Mouse (Mus musculus) forebrain, embryonic 16.5 days (tissue): ENCODE data around the gene Gm7579. TPM values are rescaled to one million over a fixed set of nuclear protein-coding genes. Genes with fewer than 3 reads are reported as not detected.
"Not testable (repeated sequence)": the region's sequence is repeated elsewhere in the genome, so short reads cannot be mapped to it uniquely, and the experiment has no call there.

Experiments
- ATAC-seq: fragments of 200-750 bp; cut with Nextera tagmentation; 2 replicates; pipeline ENCODE4 v1.8.0; 2017; ENCODE audit warnings: mild to moderate bottlenecking, moderate library complexity
- H3K27ac ChIP-seq: fragments of 300-500 bp; sonication (generic); 2 replicates; pipeline ENCODE4 v1.5.1; 2014; ENCODE audit warnings: low read length, control low read depth
- H3K27me3 ChIP-seq: fragments of 300-500 bp; sonication (generic); replicated peaks from 2 replicates; pipeline ENCODE4 v1.6.1; 2014; ENCODE audit warnings: low read length; ENCODE audit not compliant: control insufficient read depth, insufficient read depth
- H3K36me3 ChIP-seq: fragments of 300-500 bp; sonication (generic); 2 replicates; pipeline ENCODE4 v1.6.1; 2014; ENCODE audit not compliant: control insufficient read depth, insufficient read depth
- H3K4me1 ChIP-seq: fragments of 300-500 bp; sonication (generic); replicated peaks from 2 replicates; pipeline ENCODE4 v1.6.1; 2014; ENCODE audit warnings: low read length; ENCODE audit not compliant: control insufficient read depth, insufficient read depth
- H3K4me2 ChIP-seq: fragments of 300-500 bp; sonication (generic); 2 replicates; pipeline ENCODE4 v1.6.1; 2014; ENCODE audit warnings: mild to moderate bottlenecking, low read length, control low read depth
- H3K4me3 ChIP-seq: fragments of 300-500 bp; sonication (generic); replicated peaks from 2 replicates; pipeline ENCODE4 v1.5.1; 2014; ENCODE audit warnings: mild to moderate bottlenecking, low read length, control low read depth
- H3K9ac ChIP-seq: fragments of 300-500 bp; sonication (generic); replicated peaks from 2 replicates; pipeline ENCODE4 v1.6.1; 2014; ENCODE audit warnings: low read depth, low read length, control low read depth
- H3K9me3 ChIP-seq: fragments of 300-500 bp; sonication (generic); 2 replicates; pipeline ENCODE4 v1.6.1; 2016; ENCODE audit warnings: low read length; ENCODE audit not compliant: control insufficient read depth
- WGBS: fragments of 180-500 bp; shearing (Covaris S2); extraction: QIAGEN DNeasy Blood & Tissue Kit; methylation state at CpG from one replicate; pipeline ENCODE4 v1.1.7; 2014; 5-methylcytosine and 5-hydroxymethylcytosine counted together
- polyA plus RNA-seq: library from polyadenylated mRNA; unstranded; fragments of >200 nt; fragmentation: Nextera tagmentation; extraction: Ambion mirVana; gene quantifications from 2 replicates; pipeline ENCODE4 v1.2.1, GENCODE M21; 2015

Gm7579 gene
- polyA plus RNA-seq, 1 experiment from 2014 or later: not detected

GRCm38 (mm10) chr7:142205488-142205887, 6.2 kb upstream of the Gm7579 start:
- ATAC-seq: no peak
- no peaks in the 10 kb centered on the region for H3K9me3 ChIP-seq

GRCm38 (mm10) chr7:142206891-142207290, 4.8 kb upstream of the Gm7579 start:
- not testable (repeated sequence) for H3K27ac ChIP-seq, ATAC-seq, H3K4me2 ChIP-seq, H3K36me3 ChIP-seq, H3K4me1 ChIP-seq, H3K4me3 ChIP-seq, H3K9ac ChIP-seq, H3K9me3 ChIP-seq, H3K27me3 ChIP-seq
- WGBS: 55% methylated on average over 5 of the region's 5 CpGs

More at GRCm38 (mm10) chr7:142205488-142205887, 6.2 kb upstream of the Gm7579 start:
- no peak overlapping the region for H3K4me2 ChIP-seq
- no peak overlapping the region for H3K27ac ChIP-seq
- H3K36me3 ChIP-seq: no peaks in the 10 kb centered on the region
- no peak overlapping the region for H3K4me3 ChIP-seq
- H3K4me1 ChIP-seq: no peaks in the 10 kb centered on the region
- H3K27me3 ChIP-seq: 0 out of 2 replicates have a peak, but pooled peaks cover 2% of the 10 kb centered on the region
- no peak overlapping the region for H3K9ac ChIP-seq

DNA sequence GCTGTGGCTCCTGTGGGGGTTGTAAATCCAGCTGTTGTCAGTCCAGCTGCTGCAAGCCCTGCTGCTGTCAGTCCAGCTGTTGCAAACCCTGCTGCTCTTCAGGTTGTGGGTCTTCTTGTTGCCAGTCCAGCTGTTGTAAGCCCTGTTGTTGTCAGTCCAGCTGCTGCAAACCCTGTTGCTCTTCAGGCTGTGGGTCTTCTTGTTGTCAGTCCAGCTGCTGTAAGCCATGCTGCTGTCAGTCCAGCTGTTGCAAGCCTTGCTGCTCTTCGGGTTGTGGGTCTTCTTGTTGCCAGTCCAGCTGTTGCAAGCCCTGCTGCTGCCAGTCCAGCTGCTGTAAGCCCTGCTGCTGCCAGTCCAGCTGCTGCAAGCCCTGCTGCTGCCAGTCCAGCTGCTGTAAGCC, 477 bp downstream of the Gm7579 start:
- not testable (repeated sequence) for H3K27me3 ChIP-seq, H3K36me3 ChIP-seq, H3K9me3 ChIP-seq, H3K27ac ChIP-seq, H3K4me2 ChIP-seq, ATAC-seq, H3K9ac ChIP-seq, H3K4me1 ChIP-seq, H3K4me3 ChIP-seq
- 41% methylated on average over 1 of the region's 1 CpGs for WGBS

GRCm38 (mm10) chr7:142224518-142224917, 12.9 kb downstream of the Gm7579 start:
- no peak for ATAC-seq
- Histone ChIP-seq H3K9ac (no peak overlapping the region), H3K9me3 (no peaks in the 10 kb centered on the region), H3K27me3 (no peaks in the 10 kb centered on the region), H3K4me2 (no peak overlapping the region), H3K36me3 (no peaks in the 10 kb centered on the region), H3K4me3 (no peak overlapping the region), H3K4me1 (no peaks in the 10 kb centered on the region), H3K27ac (no peak overlapping the region)
- 60% methylated on average over 2 of the region's 2 CpGs for WGBS

DNA sequence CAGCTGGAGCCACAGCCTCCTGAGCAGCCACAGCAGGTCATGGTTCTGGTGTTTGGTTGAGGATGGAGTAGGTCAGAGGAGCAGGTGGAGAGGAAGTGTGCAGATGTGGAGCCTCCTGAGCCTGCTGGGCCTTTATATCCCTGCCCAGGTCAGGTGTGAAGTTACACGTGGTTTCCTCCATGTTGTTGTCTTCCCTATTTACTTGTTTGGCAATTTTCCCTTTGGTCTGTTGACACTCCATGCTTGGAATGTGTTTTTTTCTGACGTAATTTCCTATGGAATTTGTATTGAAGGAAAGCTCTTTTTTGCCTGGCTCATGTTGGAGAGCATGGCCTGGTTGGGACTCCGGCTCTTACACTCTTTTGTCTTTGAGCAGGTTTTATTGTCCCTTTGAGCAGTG, 18.2 kb downstream of the Gm7579 start, which contains the start of gene Krtap5-5:
Krtap5-5 (minus strand) TSS at position 101 of the 400 bp plus-strand sequence.
- ATAC-seq, H3K4me2 ChIP-seq, H3K4me3 ChIP-seq, H3K9me3 ChIP-seq, H3K27me3 ChIP-seq, H3K9ac ChIP-seq, H3K27ac ChIP-seq, H3K4me1 ChIP-seq, H3K36me3 ChIP-seq: not testable (repeated sequence)
- 51% methylated on average over 3 of the region's 3 CpGs for WGBS

DNA sequence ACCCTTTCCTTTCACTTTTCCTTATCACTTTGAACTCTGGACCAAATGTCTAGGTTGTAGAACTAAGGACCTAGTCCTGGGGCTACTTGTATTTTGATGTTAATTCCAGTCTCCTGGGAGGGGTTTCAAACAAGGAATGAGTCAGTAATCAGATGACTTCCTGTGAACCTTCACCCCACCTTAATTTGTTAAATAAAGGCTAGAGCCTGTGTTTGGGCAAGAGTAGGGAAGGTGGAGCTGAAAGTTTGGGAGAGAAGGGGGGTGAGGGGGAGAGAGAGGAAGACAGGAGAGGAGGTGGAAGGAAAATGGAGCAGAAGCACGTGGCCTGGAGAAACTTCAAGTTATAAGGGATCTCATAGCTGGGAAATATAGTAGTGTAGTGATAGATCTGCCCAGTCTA, 19.9 kb downstream of the Gm7579 start:
- Histone ChIP-seq H3K27me3 (no peaks in the 10 kb centered on the region), H3K9ac (no peak overlapping the region), H3K9me3 (no peaks in the 10 kb centered on the region), H3K27ac (no peak overlapping the region), H3K4me2 (no peak overlapping the region), H3K36me3 (no peaks in the 10 kb centered on the region), H3K4me3 (no peak overlapping the region), H3K4me1 (no peaks in the 10 kb centered on the region)
- 29% methylated on average over 1 of the region's 1 CpGs for WGBS
- ATAC-seq: no peak

GRCm38 (mm10) chr7:142240978-142241377, 29.3 kb downstream of the Gm7579 start, which contains the start of gene Gm40460:
Gene Gm40460 (minus strand): TSS chr7:142241078.
- no peak within 1 kb of the TSS for H3K9ac ChIP-seq

GRCm38 (mm10) chr7:142249824-142250223, 38.2 kb downstream of the Gm7579 start:
- no peaks in the 10 kb centered on the region for H3K4me1 ChIP-seq
- H3K4me2 ChIP-seq: no peak overlapping the region
- no peak overlapping the region for H3K27ac ChIP-seq
- H3K9ac ChIP-seq: no peak overlapping the region
- H3K9me3 ChIP-seq: no peaks in the 10 kb centered on the region
- no peak overlapping the region for H3K4me3 ChIP-seq
- 0% methylated on average over 1 of the region's 1 CpGs for WGBS
- H3K36me3 ChIP-seq: no peaks in the 10 kb centered on the region
- H3K27me3 ChIP-seq: no peaks in the 10 kb centered on the region
- no peak for ATAC-seq

More at GRCm38 (mm10) chr7:142240978-142241377, 29.3 kb downstream of the Gm7579 start, which contains the start of gene Gm40460:
- Histone ChIP-seq H3K4me2 (no peak within 1 kb of the TSS), H3K27me3 (no peaks in the 10 kb centered on the region), H3K36me3 (no peaks in the 10 kb centered on the region), H3K4me1 (no peaks in the 10 kb centered on the region), H3K4me3 (no peak within 1 kb of the TSS), H3K27ac (no peak within 1 kb of the TSS), H3K9me3 (no peaks in the 10 kb centered on the region)
- no peak for ATAC-seq
- 49% methylated on average over 2 of the region's 2 CpGs for WGBS

- no peaks in the 10 kb centered on the region for H3K4me1 ChIP-seq
- H3K9ac ChIP-seq: no peak overlapping the region
- no peaks in the 10 kb centered on the region for H3K36me3 ChIP-seq
- no peak overlapping the region for H3K4me2 ChIP-seq
- no peaks in the 10 kb centered on the region for H3K27me3 ChIP-seq
- ATAC-seq: no peak
- H3K9me3 ChIP-seq: no peaks in the 10 kb centered on the region
- H3K27ac ChIP-seq: no peak overlapping the region
- H3K4me3 ChIP-seq: no peak overlapping the region
- 1% methylated on average over 2 of the region's 2 CpGs for WGBS
Observed at GRCm38 (mm10) chr7:142255517-142255916, 43.9 kb downstream of the Gm7579 start.

GRCm38 (mm10) chr7:142258254-142258653, 46.6 kb downstream of the Gm7579 start, which contains the start of gene Gm2431:
Gene Gm2431 (minus strand): TSS chr7:142258354.
- WGBS: 55% methylated on average over 1 of the region's 1 CpGs
- not testable (repeated sequence) for ATAC-seq, H3K27ac ChIP-seq, H3K4me3 ChIP-seq, H3K4me1 ChIP-seq, H3K4me2 ChIP-seq, H3K9me3 ChIP-seq, H3K36me3 ChIP-seq, H3K9ac ChIP-seq, H3K27me3 ChIP-seq
